Mouse (Mus musculus) heart, postnatal 0 days (tissue): ENCODE results near the gene Gfi1b. TPM values are rescaled to one million over a fixed set of nuclear protein-coding genes. Genes with fewer than 3 reads are reported as not detected.

ENCODE experiments used
- ATAC-seq: fragments of 200-750 bp; cut with Nextera tagmentation; 2 replicates; pipeline ENCODE4 v1.8.0; 2017; ENCODE audit warnings: low read depth, moderate number of reproducible peaks, moderate library complexity; ENCODE audit not compliant: insufficient read depth
- DNase-seq: peaks from one replicate; pipeline ENCODE4 v3.0.0-alpha.2; 2016; ENCODE audit warnings: low spot score
- H3K27ac ChIP-seq: fragments of 300-500 bp; sonication (generic); 2 replicates; pipeline ENCODE4 v1.5.1; 2014; ENCODE audit warnings: low read depth, mild to moderate bottlenecking
- H3K27me3 ChIP-seq: fragments of 300-500 bp; sonication (generic); 2 replicates; pipeline ENCODE4 v1.6.1; 2014; ENCODE audit warnings: low read length, mixed read lengths; ENCODE audit not compliant: control insufficient read depth, insufficient read depth
- H3K36me3 ChIP-seq: fragments of 300-500 bp; sonication (generic); replicated peaks from 2 replicates; pipeline ENCODE4 v1.6.1; 2014; ENCODE audit warnings: low read length, mixed read lengths; ENCODE audit not compliant: control insufficient read depth, insufficient read depth
- H3K4me1 ChIP-seq: fragments of 300-500 bp; sonication (generic); 2 replicates; pipeline ENCODE4 v1.6.1; 2014; ENCODE audit warnings: antibody characterized with exemption; ENCODE audit not compliant: control insufficient read depth, insufficient read depth
- H3K4me2 ChIP-seq: fragments of 300-500 bp; sonication (generic); 2 replicates; pipeline ENCODE4 v1.6.1; 2014; ENCODE audit warnings: low read depth, mild to moderate bottlenecking, low read length, moderate library complexity
- H3K4me3 ChIP-seq: fragments of 300-500 bp; sonication (generic); 2 replicates; pipeline ENCODE4 v1.5.1; 2014; ENCODE audit warnings: low read depth, low read length
- H3K9ac ChIP-seq: fragments of 300-500 bp; sonication (generic); replicated peaks from 2 replicates; pipeline ENCODE4 v1.6.1; 2014; ENCODE audit warnings: low read depth, low read length, mixed read lengths
- H3K9me3 ChIP-seq: fragments of 300-500 bp; sonication (generic); replicated peaks from 2 replicates; pipeline ENCODE4 v1.6.1; 2016; ENCODE audit warnings: low read length; ENCODE audit not compliant: control insufficient read depth
- CTCF ChIP-seq: IDR thresholded peaks from 2 replicates; pipeline ENCODE4 v1.5.1; 2016; ENCODE audit warnings: antibody characterized with exemption, control low read depth, low read depth
- EP300 ChIP-seq: IDR thresholded peaks from 2 replicates; pipeline ENCODE4 v1.6.1; 2016; ENCODE audit warnings: antibody characterized with exemption, low read depth
- WGBS: fragments of 180-500 bp; shearing (Covaris S2); extraction: QIAGEN DNeasy Blood & Tissue Kit; methylation state at CpG from one replicate; pipeline ENCODE4 v1.1.7; 2014; 5-methylcytosine and 5-hydroxymethylcytosine counted together
- polyA plus RNA-seq: library from polyadenylated mRNA; unstranded; fragments of >200 nt; fragmentation: Nextera tagmentation; extraction: Ambion mirVana; gene quantifications from 2 replicates; pipeline ENCODE4 v1.2.1, GENCODE M21; 2015
- total RNA-seq: library from RNA; depleted of rRNA; stranded (reverse); fragments of >200 nt; gene quantifications from 2 replicates; pipeline ENCODE4 v1.2.3, GENCODE M21; 2014; ENCODE audit warnings: low replicate concordance

Gfi1b gene
- total and polyA plus RNA-seq, 2 experiments from 2014 or later = 0.23 TPM; not detected in 1

DNA sequence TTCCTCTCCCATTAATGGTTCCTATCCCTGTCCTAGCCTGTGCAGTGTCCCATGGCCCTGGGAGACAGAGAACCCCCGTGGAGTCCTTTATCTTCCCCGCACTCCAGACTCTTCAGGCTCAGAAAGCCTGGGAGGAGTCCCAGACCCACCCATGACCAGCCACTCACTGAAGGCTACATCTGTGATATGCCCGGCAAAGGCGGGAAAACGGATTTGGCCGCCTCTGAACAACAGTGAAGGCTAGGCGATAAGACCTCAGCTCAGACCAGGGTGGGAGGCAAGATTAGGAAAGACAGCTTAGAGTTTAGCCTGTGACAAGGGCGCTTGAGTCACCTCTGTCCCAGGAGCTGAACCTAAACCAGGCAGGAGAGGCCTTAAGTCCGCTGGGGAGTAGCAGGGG lies 4.9 kb downstream of the Gfi1b start:
- Histone ChIP-seq H3K27ac (no peak overlapping the region), H3K4me3 (no peak overlapping the region), H3K27me3 (peaks cover 23% of the 10 kb centered on the region), H3K4me1 (no peaks in the 10 kb centered on the region), H3K9me3 (no peaks in the 10 kb centered on the region), H3K36me3 (no peaks in the 10 kb centered on the region), H3K4me2 (no peak overlapping the region), H3K9ac (no peak overlapping the region)
- no peak for ATAC-seq
- 22% methylated on average over 9 of the region's 9 CpGs for WGBS
- TF ChIP-seq CTCF = no peak
- no peak for TF ChIP-seq EP300
- no peak for DNase-seq

DNA sequence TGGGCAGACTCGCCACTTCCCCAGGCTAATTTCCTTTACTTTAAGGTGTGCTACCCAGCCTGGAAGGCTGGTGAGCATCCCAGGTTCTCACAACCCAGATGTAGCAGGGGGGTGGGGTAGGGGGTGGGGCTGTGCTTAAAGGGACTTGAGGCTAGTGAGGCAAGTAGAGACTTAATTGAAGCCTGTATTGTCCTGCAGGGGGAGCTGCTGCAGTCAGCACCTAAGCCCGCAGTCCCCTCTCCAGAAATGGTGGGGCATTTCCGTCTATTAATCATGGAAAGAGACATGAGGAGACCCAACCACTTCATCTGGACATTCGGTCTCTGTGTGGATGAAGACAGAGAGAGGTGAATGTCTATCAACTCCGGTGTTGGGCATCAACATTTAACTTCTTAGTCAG lies 5.4 kb downstream of the Gfi1b start:
- Histone ChIP-seq H3K4me3 (no peak overlapping the region), H3K4me1 (no peaks in the 10 kb centered on the region), H3K27me3 (peaks cover 18% of the 10 kb centered on the region), H3K9ac (no peak overlapping the region), H3K4me2 (no peak overlapping the region), H3K27ac (no peak overlapping the region), H3K9me3 (no peaks in the 10 kb centered on the region), H3K36me3 (no peaks in the 10 kb centered on the region)
- WGBS = 53% methylated on average over 5 of the region's 5 CpGs
- no peak for ATAC-seq
- DNase-seq = no peak
- TF ChIP-seq EP300 (no peak), CTCF (peak; percentile 24)

DNA sequence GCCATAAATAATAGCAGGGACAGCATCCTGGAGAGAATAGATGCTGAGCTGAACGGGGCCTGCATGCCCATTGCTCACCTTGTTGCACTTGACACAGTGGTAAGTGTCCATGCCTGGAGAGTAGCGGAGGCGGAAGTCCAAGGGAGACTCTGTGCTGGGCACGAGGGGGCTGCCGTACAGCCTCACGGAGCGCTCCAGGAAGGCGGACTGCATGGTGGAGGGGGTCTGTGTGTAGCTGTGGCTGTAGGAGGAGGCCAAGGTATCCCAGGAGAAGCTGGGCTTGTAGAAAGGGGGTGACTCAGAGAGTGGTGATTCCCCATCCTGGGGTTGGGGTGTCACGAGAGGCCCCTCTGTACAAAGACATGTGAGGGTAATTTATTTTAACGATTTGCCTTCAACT lies 8.2 kb downstream of the Gfi1b start:
- WGBS = 83% methylated on average over 10 of the region's 10 CpGs
- no peak overlapping the region for H3K27ac ChIP-seq

DNA sequence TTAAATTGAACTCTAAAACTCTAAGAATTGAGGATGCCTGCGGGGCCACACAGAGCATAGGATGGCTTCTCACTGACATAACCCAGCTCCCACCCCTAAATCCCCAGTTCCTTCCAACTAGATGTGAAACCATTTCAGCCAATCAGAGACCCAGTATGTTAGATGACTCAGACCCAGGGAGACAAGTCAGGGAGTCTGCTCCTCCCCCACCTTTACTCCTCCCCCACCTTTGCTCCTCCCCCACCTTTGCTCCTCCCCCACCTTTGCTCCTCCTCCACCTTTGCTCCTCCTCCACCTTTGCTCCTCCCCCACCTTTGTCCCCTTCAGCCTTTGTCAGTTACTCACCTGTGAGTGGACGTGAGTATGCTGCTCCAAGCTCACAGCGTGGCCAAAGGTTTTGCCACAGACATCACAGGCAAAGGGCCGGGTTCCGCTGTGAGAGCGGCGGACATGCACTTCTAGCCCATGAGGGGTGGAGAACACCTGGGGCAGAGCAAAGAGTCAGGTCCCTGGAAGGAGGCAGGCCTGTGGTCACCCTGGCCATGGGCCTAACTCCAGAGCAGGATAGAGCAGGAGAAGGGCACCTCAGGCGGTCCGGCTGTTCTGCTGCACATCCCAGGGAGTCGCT lies 9.2 kb downstream of the Gfi1b start:
- Histone ChIP-seq H3K9me3 (no peaks in the 10 kb centered on the region), H3K4me1 (no peaks in the 10 kb centered on the region), H3K27ac (no peak overlapping the region), H3K4me3 (no peak overlapping the region), H3K9ac (no peak overlapping the region), H3K4me2 (no peak overlapping the region), H3K36me3 (no peaks in the 10 kb centered on the region), H3K27me3 (no peaks in the 10 kb centered on the region; the same call in 1 of the 2 replicates)
- TF ChIP-seq EP300 = no peak
- TF ChIP-seq CTCF = no peak
- no peak for DNase-seq
- WGBS = 73% methylated on average over 10 of the region's 10 CpGs
- ATAC-seq = no peak

More for the DNA sequence above, 8.2 kb downstream of the Gfi1b start:
- no peak overlapping the region for H3K9ac ChIP-seq
- no peaks in the 10 kb centered on the region for H3K9me3 ChIP-seq
- no peaks in the 10 kb centered on the region; the same call in 1 of the 2 replicates for H3K27me3 ChIP-seq
- ATAC-seq = no peak
- no peaks in the 10 kb centered on the region for H3K36me3 ChIP-seq
- DNase-seq = no peak
- no peak for TF ChIP-seq EP300
- no peak for TF ChIP-seq CTCF
- no peak overlapping the region for H3K4me3 ChIP-seq
- H3K4me2 ChIP-seq = no peak overlapping the region
- no peaks in the 10 kb centered on the region for H3K4me1 ChIP-seq

DNA sequence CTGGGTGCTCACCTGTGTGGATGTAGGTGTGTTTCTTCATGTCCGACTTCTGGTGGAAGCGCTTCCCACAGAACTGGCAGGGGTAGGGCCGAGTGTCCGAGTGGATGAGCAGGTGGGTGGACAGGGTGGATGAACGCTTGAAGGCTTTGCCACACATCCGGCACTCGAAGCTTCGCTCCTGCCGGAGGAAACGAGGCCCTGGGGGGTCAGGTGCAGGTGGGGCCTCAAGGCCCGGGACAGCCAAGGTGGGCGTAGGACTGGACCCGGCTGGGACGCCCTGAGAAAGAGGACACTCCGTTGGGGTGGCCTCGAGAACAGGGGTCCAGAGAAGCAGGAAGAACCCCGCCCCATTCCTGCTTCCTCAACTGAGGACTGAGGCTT lies 10.4 kb downstream of the Gfi1b start:
- Histone ChIP-seq H3K36me3 (no peaks in the 10 kb centered on the region), H3K9ac (no peak overlapping the region), H3K9me3 (no peaks in the 10 kb centered on the region), H3K27ac (no peak overlapping the region), H3K4me2 (no peak overlapping the region), H3K4me1 (no peaks in the 10 kb centered on the region), H3K4me3 (no peak overlapping the region), H3K27me3 (no peaks in the 10 kb centered on the region; the same call in 1 of the 2 replicates)
- WGBS = 80% methylated on average over 17 of the region's 17 CpGs
- DNase-seq = no peak
- no peak for TF ChIP-seq EP300
- no peak for TF ChIP-seq CTCF
- no peak for ATAC-seq
